Mouse (Mus musculus) retina, postnatal 1 day (tissue): ENCODE results near the gene Slc5a12.

ENCODE experiments used
- DNase-seq: peaks from one replicate; pipeline ENCODE4 v3.0.0-alpha.2; 2012

Gene Slc5a12

DNA sequence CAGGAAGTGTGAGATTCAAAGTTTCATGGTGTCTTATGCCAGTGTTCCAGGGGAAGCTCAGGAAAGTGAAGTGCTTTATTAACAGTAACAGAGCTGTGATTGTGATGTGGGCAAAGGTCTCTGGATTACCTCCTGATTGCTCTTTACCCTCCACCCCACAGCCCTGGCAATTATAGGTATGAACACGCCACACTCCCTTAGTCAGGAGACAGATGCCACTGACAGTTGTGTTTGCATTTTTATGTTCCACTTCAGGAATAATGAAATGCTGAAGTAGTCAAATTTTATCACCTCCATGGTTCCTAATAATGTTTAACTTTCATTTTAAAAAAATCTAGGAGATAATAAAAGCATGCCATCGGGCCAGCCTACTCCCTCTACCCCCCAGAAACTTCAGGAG lies at the start of gene Slc5a12:
Gene Slc5a12 (plus strand): TSS at position 367 of the 400 bp plus-strand sequence.
- no peak for DNase-seq

DNA sequence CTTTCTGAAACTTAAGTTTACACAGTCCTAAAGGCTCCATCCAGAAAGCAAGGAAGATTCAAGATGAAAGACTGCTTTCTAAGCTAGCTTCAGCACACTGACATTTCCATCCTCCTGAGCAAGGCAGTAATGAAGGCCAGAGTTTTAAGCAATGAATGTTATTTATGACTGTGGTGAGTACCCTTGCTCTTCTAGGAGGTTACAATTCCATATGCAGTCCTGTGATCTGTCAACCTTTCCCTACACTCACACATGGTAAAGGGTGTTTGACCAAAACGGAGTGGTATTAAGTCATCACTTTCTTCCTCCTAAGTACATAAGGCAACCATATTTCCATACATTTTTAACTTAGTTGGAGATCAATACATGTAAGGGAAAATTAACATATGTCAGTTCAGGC lies 41.0 kb upstream of the Slc5a12 start:
- no peak for DNase-seq

DNA sequence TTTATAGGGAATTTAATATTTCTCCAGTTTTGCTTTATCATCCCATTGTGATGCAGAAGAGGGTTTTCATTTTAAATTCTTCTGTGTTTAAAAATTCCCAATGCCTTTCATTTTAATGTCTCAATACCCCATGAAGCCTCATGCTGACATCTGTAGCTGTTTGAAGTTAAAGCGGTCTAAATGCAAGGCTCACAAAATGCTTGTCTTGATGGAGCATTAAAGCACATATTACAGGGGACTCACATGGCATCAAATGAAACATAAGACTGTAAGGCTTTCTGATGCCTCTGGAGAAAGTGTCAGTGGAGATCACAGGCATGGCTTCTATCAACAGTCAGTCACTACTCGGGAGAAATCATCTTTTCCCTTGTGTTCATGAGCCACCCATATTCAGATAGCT lies 34.5 kb upstream of the Slc5a12 start:
- no peak for DNase-seq

DNA sequence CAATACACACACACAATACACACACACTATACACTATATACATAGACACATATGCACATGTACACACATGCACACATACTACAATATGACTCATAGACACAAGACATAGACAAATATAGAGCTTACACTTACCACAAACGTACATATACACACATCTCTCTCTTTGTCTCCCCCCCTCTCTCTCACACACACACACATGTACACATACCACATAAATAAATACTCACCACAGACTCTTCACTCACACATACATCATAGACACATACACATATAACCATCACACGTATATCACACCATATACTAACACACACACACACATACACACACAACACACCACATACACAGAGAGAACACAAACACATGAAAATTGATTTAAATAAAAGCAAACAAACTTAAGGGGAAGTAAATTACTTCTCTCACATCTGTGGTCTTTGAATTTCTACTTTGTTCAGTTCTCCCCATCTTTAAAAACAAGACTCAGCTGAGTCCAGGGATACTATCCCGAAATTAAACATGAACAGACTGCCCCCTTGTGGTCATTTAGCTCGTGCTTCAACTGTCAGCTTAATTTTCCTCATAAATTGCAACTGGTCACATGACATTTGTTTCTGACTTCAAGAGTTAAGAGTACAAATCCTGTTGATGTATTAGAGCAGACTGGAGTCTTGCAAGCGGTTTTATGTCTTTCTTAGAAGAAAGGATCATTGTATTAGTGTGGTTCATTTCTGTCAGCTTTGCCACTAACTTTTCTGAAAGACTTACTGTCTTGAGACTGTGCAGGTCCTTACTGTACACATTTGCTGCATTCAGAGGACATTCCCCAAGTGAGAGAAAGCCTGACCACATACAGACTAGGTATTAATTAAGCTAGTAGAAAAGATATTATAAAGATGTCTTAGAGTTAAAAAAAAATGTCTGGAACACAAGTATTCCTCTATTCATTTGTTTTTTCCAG lies 32.1 kb upstream of the Slc5a12 start:
- peak; percentile 81 for DNase-seq

DNA sequence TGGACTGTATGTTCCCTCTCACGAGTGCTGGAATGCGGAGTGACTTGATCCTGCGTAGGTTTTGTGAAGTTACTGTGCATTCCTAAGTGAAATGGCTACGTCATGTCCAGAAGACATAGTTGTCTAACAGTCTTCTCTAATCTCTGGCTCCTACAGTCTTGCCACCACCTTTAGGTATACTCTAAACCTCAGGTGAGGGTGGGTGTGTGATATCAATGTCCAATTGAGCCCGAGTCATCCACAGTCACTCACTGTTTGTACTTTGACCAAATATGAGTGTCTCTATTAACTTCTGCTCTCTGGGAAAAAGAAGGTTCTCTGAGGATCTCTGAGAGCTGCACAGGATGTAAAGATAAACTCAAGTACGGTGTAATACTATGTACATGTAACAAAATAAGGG lies 10.4 kb upstream of the Slc5a12 start:
- DNase-seq: no peak

DNA sequence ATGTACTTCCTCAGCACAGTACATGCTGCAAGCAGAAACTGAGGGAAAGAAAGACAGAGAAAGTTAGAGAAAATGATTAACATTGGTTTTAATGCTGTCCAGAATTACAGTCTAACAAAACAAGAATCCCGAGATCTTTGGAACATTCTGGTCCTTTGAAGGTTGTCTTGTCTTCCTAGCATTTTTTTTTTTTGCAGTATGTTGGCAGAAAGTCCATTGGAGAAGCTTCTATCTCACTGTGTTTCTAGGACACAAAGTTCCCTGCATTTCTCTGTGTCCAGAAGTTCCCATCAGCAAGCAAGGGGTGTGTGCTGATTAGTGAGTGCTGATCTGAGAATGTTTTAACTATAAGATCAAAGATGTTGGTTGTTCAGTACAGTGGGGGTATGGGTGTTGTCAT lies 7.1 kb upstream of the Slc5a12 start:
- DNase-seq: no peak

DNA sequence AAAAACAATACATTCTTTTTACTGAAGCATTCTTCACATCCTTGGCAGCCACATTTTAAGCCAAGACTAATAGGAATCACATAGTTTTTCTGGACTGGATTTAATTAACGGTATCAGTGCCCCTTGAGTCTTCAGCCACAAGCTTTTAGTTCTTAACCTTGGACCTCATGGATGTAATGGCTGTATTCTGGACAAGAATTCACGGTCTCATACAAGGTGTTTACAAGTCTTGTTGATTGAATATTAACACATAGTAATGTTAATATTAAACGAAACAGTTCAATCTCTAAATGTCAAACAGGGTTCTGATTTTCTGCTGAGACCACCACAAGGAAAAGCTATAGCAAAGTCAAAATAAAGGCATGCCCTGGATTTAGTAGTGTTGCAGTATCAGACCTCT lies 4.8 kb upstream of the Slc5a12 start:
- no peak for DNase-seq

DNA sequence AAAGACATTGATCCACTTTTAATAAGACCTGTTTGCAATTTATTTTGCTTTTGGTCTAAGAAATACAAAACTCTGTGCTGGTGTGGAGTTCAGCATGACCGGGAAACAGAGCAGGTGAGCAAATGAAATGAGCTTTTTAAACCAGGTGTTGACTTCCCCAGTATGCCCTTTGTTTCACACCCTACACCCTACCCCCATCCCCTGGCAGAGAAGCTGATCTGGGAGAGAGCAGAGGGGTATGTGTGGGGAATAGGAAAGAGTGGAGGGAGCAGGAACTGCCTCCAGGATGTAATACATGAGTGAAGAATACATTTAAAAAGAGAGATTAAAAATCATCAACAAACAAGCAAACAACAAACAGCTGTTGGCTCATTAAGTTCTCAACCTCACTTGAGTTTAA lies 47.3 kb downstream of the Slc5a12 start:
- DNase-seq: no peak

DNA sequence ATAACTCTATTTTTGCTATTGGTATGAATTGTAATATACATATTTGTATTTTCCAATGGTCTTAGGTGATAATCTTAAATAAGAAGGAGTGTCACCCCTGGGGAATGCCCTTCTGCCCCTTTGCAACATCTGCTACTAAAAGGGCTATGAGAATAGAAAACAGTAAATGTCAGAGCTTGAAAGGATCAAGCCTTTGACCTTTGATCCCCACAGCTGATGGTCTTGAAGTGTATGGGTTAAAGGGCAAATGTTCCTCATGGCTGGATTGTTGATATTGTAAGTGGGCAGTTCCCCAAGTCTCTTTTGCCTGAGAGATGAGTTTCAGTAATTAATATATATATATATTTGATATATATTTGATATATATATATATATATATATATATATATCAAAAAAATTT lies 47.7 kb downstream of the Slc5a12 start:
- DNase-seq: no peak

DNA sequence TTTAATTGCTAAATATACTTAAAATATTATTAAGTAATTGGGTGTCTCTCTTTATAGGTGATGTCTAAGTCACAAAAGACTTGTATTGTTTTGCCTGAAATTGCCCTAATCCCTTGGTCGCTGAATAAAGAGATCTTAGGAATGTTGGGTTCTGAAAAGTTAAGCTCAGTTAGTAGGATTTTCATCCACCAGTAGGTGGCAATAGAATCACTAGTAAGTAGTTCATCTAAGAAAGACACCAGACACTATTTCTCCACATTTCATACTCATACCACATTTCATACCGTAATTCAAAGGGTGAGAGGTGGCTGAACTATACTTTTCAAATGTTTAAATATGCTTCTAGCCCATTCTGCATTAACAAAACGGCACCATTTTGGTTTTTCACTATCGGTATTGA lies 66.2 kb downstream of the Slc5a12 start:
- peak; percentile 49 for DNase-seq

DNA sequence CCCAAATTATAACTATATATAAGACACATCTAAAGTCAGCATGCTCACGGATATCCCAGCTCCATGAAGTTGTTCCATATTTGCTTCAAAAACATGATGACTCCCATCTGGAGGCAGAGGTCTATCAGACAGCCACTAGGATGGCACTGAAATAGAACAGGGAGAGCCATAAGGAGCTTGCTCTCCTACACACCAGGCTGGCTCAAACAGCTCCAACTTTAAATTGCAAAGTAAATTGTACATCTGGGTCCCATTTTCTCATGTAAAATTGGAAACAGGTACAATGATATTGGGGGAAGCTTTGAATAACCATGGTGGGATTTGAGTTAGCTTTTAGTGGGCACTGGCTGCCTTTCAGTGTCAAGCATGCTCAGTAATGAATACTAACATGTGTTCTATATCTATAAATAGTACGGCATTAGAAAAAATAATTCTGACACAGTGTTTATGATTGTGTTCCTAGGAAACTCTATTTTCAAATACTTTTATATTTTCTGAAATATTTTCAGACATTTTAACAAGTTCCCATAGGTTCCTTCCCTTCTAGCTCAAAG lies 74.0 kb downstream of the Slc5a12 start:
- no peak for DNase-seq
